Mouse (Mus musculus): Measurements from ENCODE around the gene Rps6kb2.
A peak's percentile ranks its signal among the peaks of the same experiment; 100 is the strongest.

Gene Rps6kb2

DNA sequence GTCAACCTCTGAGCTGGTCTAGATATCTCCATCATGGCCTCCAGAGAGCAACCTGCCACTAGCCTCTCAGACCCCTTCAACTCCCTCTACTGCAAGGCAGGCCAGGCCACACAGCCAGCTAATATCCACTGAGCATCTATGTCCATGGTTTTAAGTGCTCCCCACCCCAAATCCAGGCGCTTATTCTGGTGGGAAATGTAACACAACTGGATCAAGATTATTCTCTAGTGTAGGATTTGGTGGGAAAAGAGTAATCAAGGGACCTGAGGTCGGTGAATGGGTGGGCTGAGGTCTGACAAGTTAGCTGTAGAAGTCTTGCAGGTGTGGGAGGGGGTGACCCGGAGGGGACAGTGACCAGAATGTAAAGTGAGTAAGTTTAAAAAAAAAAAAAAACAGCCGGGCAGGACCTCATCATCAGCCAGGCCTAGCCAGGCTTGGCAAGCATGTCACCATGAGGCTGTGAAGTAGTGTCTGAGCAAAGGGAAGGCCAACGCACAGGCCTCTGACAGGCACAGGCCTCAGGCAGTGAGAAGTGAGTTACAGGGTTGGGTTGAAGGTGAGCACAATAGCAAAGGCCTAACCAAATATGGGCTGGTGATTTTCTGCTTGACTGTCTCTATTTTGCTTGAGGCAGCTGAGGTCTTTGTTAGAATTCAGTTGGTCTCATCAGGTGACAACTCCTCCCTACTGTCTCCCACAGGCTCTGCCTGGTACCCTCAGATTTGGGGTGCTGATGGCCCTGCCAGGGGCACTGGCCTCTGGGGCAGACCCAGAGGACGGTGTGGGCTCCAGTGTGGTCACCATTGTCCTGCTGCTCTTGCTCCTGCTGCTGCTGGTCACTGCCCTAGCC is 7.7 kb downstream of the Rps6kb2 start:
- peak in 1 of 2 experiments; percentile 5 for DNase-seq (ENCODE audit: low spot score in 2 of 2)

DNA sequence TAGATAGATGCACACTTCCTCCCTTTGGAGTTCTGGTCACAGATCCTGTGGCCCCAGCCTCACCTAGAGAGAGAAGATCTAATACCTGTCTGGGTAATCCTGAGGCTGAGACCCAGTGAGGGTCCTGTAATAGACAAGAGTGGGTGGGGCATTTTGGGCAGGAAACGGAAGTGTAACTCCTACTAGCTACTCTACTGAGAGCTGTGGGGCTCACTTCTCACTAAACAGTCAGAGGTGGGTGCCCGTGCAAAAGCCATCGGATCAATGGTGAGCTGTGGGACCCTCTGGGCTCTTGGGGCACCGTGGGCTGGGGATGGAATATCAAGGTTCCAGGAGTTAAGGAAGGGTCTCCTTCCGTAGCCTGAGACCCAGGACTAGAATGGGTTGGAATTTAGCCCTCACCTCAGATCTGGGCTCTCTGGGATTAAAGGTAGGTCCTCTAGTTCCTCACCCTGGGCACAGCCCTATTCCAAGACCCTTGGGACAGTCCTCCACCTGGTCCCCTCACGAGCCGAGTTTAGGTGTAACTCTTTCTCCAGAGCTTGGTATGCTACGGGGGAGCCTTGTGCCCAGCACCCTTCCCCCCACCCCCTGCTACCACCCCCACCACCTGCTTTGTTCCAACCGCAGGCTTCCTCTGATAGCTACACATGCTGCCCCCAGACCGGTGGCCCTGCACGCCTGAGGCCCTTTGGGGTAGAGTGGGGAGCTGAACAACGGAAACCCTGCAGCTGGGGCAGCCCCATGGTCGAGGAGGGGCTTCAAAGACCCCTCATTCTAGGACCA is 8.5 kb downstream of the Rps6kb2 start:
- DNase-seq (ENCODE audit: low spot score in 2 of 2) = peak in 1 of 2 experiments; percentile 5

DNA sequence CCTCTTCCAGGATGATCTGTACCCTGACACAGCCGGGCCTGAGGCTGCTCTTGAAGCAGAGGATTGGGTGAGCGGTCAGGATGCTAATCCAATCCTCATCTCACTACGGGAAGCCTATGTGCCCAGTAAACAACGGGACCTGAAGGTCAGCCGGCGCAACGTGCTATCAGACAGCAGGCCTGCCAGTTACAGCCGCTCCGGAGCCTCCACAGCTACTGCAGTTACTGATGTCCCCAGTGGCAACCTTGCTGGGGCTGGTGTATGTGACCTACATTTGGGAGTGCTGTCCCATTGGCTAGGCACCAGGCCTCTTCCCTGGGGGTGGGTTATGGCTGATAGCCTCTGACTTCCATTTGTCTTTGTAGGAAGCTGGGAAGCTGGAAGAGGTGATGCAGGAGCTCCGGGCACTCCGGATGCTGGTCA is 9.9 kb downstream of the Rps6kb2 start, which contains the start of gene Ptprcap:
Gene Ptprcap, plus strand, starts transcription at position 373 of the 423 bp plus-strand sequence.
- no peak for DNase-seq (ENCODE audit: low spot score in 2 of 2)

DNA sequence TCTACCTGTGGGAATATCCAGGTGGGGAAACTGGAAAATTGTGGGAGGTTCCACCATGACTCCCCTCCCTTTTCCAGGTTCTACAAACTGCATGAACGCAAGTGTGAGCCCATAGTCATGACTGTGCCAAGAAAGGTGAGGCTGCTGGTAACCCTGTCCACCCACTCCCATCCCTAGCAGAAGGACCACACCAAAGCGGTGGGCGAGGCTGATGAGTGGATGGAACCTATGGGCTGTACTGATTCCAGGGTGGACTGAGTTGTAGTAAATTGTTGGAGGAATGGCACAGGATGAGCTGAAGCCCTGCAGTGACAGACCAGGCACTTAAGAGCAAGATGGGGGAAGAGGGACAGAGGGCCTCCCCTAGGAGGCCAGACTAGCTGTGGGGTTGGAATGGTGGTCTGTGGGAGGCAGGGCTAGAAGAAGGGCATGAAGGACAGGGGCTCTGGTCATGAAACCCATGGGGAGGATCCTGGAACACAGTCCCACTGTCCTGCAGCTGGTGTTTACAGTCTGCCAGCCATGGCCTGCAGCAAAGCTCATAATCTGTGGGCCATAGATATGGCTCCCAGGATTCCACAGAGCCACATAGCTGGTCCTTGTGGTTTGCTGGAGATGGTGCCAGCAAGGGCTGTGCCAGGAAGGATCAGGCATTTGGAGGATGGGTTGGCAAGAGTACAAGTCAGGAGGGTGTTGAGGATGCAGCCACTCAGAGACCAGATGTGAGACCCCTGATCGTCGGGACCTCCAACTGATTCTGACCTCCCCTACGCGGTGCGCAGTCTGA is 10.5 kb downstream of the Rps6kb2 start:
- no peak for DNase-seq (ENCODE audit: low spot score in 2 of 2)

DNA sequence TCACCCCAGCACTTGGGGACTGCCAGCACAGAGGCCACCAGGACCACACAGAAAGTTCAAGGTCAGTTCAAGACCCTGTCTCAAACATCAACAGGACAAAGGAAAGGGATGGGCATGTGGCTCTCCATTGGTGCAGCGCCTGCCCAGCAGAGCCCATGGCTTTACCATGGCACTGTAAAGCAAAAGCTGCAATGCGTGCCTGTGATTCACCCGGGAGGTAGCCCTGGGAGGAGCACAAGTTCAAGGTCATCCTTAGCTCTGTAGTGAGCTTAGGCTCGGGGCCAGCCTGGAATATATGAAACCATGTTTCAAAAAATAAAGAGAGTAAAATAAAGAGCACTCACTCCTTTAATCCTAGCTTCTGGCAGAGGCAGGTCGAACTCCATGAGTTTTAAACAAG is 11.3 kb downstream of the Rps6kb2 start:
- DNase-seq (ENCODE audit: low spot score in 2 of 2) = no peak

DNA sequence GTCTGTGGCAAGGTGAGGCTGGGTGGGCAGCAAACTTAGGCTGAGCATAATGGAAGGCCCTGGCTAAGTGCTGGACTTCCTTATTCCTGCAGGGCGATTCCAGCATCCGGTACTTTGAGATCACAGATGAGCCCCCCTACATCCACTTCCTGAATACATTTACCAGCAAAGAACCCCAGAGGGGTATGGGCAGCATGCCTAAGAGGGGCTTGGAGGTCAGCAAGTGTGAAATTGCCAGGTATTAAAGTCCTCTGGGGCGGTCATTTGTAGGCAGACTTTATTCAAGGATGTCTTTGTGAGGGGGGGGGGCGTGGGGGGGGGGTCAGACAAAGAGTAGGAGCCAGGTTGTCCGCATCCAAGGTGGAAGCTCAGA is 11.7 kb downstream of the Rps6kb2 start:
- no peak for DNase-seq (ENCODE audit: low spot score in 2 of 2)

DNA sequence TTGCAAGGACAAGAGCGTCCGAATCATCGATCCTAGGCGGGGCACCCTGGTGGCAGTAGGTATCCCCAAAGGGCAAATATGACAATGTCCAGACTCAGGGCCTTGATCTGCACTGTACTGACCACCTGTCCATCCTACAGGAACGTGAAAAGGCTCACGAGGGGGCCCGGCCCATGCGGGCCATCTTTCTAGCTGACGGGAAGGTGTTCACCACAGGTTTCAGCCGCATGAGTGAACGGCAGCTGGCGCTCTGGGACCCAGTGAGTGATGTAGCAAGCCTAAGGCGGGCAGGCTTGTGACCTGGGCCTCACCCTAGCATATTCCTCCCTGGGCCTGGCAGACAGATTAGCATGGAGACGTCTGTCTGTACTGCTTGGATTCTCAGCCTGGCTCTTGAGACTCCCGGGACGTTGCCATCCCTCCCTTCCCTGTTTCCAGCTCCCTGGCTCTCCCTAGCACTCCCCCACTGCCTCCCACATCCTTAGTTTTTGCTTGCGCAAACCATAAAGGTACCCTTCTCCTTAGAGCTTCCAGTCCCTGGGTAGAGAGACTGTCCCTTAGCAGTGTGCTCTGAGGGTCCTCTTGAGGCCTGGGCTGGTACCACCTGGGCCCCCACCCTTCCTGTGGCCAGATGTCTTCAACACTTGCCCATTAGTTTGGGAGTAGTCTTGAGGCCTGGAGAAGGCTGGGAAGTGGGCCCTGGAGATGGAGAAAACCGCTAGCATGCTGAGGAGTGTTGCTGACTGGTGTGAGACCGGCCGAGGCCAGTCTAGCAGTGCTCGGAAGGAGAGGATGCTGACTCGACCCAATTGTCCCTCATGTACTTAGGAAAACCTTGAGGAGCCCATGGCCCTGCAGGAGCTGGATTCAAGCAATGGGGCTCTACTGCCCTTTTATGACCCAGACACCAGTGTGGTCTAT is 12.3 kb downstream of the Rps6kb2 start:
- no peak for DNase-seq (ENCODE audit: low spot score in 2 of 2)

DNA sequence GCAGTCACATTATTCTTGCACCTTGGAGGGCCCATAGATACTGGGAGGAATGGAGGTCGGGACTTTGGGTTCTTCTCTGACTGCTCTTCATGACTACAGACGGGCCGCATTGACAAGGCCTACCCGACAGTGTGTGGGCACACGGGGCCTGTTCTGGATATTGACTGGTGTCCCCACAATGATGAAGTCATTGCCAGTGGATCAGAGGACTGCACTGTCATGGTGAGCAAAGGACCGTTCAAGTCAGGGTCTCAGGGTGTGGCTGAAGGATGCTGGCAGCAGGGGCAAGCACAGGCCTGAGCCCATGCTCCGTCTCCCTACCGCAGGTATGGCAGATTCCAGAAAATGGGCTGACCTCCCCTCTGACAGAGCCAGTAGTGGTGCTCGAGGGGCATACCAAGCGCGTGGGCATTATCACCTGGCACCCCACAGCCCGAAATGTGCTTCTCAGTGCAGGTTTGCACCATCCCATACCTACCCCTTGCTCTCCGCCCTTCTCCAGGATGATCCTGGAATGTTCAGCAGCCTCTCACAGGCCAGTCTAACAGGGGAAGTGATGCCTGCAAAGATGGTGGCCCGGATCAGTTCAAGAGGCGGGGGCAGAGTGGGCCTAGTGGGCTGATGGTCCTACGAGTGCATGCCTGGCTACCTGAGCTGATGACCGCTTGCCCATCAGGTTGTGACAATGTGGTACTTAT is 13.2 kb downstream of the Rps6kb2 start:
- no peak for DNase-seq (ENCODE audit: low spot score in 2 of 2)

DNA sequence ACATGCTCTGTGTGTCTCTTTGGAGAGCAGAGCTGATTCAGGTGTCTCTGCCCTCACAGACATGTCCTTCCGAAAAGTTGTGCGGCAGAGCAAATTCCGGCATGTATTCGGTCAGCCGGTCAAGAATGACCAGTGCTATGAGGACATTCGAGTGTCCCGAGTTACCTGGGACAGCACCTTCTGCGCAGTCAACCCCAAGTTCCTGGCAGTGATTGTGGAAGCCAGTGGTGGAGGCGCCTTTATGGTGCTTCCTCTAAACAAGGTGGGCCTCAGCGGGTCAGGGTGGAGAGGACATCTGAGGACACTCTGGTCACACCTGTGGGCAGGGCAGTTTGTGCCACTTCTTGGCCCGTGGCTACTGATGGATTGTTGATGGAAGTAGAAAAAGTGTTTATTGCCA is 13.9 kb downstream of the Rps6kb2 start:
- DNase-seq (ENCODE audit: low spot score in 2 of 2) = no peak

DNA sequence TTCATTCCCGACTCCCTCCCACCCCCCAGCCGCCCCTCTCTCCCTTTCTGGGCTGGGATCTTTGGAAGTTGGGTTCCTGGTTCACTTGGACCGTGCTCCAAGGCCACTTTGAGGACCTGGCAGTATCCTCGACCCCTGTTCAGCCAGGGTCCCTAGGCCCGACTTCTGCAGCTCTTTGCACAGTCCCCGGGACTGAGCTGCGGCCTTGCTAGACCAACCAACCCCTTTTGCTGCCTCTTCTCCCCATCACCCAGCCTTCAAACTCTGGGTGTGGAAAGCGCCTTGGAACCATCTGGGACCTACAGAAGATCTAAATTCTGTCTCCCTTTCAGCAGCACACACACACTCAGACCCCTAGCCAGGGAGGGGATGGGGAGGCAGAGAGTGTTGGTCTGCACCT is 14.3 kb downstream of the Rps6kb2 start:
- DNase-seq (ENCODE audit: low spot score in 2 of 2) = no peak

DNA sequence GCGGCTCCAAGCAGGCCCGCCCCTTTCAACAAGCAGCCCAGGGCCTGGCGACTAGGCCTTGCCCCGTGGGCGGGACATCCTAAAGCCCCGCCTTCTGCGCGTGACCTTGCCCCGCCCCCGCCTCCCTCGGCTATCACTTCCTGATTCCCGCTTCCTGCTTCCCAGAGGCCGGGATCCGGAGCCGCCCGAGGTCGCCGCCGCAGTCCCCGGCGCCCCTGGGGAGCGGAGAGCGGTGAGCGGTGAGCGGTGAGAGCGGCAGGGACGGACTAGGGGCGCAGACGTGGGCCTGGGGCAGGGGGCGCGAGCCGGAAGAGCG is 14.7 kb downstream of the Rps6kb2 start, which contains the start of gene Coro1b:
Gene Coro1b, plus strand, starts transcription at position 129 of the 316 bp plus-strand sequence.
- peak; percentile 91 to 95 for DNase-seq (ENCODE audit: low spot score in 2 of 2)

DNA sequence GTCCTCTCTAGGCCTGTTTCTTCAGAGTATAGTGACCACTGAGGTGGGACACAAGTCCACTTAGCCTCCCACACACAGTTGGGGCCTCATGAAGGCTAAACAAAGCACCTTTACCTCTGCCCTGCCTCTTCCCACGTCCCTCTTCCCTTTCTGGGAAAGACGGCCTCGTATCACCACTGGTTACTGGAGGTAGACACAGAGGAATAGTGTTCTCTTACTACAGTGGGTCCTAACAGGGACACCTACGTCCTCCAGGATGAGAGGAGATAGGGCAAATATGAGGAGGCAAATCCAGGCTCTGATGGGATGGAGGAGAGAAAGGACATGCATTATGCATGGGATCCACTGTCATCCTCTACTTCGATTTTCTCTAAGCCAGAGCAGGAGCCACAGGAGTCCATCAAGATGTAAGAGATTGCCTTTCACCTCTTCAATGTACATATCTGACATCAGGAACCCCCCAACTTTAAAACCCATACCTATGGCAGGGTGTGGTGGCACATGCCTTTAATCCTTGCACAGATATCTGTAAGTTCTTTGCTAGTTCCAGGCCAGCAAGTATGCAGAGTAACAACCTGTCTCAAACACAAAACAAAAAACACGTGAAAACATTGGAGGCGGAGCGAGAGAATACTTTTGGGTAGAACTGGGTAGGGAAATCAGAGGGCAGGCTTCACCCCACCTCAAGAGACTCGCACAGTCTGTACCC is 15.2 kb downstream of the Rps6kb2 start:
- DNase-seq (ENCODE audit: low spot score in 2 of 2) = no peak

DNA sequence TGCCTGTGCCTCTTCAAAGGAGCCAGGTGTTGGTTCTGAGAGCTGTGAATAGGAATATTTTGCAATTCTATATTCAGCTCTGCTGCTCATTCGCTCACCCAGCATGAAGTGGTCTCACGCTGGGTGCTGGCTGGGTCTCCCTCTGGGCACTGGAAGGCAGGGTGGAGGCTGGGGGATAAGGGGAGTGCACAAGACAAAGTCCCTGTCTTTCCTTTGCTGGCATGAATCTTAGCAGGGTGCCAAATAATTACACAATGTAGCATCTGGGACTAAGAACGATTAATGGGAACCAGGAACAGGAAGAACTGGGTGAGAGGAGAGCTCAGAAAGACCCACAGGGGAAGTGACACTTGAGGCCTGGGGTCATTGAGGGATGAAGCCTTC is 16.1 kb downstream of the Rps6kb2 start:
- DNase-seq (ENCODE audit: low spot score in 2 of 2) = no peak

DNA sequence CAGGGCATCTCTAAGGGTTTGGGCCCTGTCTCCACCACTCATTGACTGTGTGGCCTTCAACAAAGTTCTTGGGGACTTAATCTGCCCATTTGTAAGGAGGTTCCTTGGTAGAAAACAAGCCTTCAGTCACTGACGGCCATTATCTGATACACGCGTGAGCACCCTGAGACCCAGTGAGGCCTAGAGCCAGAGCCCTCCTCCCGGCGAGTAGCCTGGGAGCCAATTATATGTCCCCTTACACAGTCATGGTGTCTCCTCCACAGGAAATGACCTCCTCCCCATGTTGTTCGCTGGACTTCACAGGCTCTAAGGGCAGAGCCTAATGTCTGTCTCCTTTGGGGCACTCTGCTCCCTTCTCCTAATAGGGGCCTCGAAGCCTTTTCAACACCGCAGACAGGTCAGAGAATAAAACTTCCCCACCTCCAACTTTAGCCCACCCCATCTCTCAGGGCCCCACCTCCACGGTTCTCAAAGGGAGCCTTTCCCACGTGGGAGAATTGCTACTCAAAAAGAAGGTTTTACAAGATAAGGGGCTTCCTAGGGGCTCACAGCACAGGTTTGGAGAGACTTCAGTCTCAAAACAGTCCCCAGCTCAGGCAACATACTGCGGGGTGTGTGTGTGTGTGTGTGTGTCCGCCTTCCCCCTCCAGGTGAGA is 16.7 kb downstream of the Rps6kb2 start:
- no peak for DNase-seq (ENCODE audit: low spot score in 2 of 2)

DNA sequence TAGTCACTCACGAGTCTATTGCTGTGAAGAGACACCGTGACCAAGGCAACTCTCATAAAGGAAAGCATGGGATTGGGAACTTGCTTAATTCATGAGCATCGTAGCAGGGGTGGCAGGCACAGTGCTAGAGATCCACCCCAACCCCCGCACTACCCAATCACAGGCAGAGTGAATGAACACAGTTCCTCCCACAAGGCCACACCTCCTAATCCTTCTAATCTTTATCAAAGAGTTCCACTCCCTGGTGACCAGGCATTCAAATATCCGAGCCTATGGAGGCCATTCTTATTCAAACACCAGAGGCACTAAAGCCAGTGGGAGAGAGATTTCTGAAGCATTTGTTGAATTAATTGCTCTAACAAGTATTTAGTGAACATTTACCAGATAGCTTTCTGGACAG is 17.2 kb downstream of the Rps6kb2 start:
- no peak for DNase-seq (ENCODE audit: low spot score in 2 of 2)

DNA sequence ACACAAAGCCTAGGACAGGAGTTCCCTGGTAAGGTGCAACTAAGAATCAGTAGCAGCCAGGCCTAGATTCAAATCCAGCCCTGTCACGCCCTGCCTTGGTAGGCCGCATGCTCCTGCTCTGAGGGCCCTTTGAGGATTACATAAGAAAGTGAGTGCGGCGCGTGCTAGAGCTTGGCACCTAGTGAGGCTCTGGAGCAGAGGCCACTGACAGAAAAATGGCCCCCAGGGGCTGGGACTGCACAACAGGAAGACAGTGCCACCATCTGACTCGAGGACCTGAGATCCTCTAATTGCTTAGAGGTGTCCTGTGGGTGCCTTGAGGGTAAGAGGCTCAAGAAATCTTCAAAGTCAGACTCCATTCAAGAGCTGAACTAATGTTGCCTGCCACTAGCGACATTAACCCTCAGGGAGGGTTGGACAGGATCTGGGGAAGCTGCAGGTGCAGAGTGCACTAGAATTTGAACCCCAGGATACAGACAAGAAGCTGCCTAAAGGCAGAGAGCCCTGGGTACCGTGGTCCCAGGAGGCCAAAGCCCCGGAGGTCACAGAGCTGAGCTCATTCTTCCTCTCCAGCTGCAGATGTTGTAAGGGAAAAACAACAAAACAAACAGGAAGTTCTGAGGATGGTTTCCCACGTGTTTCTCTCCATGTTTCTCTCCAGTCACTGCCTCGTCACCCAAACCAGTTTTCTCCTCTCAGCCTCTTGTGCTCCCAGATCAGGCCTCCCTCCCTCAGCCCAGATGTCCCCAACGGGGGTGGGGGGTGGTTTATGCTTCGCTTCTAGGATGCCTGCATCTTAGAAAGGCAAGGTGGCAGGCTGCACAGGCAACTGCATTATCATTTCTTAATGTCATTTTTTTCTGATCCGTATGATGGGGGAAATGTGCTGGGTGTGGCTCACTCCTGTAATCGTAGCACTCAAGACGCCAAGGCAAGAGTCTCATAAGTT is 18.3 kb downstream of the Rps6kb2 start:
- no peak for DNase-seq (ENCODE audit: low spot score in 2 of 2)

DNA sequence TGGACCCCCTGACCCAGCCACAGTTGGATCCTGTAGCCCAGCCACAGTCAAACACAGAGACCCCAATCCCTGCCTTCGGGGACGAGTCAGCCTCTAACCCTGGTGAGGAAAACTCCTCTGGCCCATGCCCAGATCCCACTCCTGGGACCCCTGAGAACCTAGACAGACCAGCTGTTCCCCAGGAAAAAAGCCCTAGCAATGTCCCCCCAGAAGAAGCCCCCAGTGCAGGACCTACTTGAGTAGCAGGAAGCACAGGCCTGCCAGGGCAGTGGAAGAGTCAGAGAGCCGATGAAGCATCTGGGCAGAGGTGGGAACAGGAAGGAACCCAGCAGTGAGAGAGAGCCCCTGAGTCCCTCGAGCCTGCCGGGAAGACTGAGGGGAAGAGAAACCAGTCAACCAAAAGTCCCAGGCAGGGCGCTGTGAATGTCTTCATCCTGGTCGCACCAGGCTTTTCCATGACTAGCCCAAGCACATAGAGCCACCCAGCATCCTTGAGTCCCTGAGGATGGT is 19.3 kb downstream of the Rps6kb2 start, which contains the start of gene Cabp4:
Gene Cabp4, minus strand, starts transcription at position 275 of the 510 bp plus-strand sequence.
- no peak for DNase-seq (ENCODE audit: low spot score in 2 of 2)
